ENCODE assay signal across 9 mouse cellular contexts in genomic region chr11:45992087-45992486, GRCm38 (mm10). TPM values are rescaled to one million over a fixed set of nuclear protein-coding genes. Genes with fewer than 3 reads are reported as not detected.
A peak's percentile ranks its signal among the peaks of the same experiment; 100 is the strongest.
DNase-seq lines count a peak whose midpoint lies in the region; ATAC-seq lines count a peak whose summit lies in the region.
"Had no signal": no experiment of that assay in that cellular context is flagged by ENCODE, and none has a peak within 500 bp of the region (broad histone marks: within the 10 kb centered on the region; RNA-seq: fewer than 3 reads in every experiment).

No protein-coding gene starts in this region.

- peak overlapping the region; percentile 30; the same call in 1 of the 2 replicates for H3K4me3 ChIP-seq in liver, embryonic 11.5 days (ENCODE audit: low read depth, low read length)
- no peak overlapping the region for H3K4me3 ChIP-seq in forebrain, embryonic 14.5 days (ENCODE audit: low read depth, low read length)
- H3K4me3 ChIP-seq in limb, embryonic 11.5 days (ENCODE audit: low read depth, low read length) = peak overlapping the region; percentile 25; the same call in 1 of the 2 replicates
- H3K4me3 ChIP-seq in neural tube, embryonic 15.5 days (replicated peaks) = no peak overlapping the region
- H3K4me3 ChIP-seq: erythroblast, embryonic 14.5 days had no signal

- WGBS in liver, embryonic 11.5 days = 44% methylated on average over 13 of the region's 13 CpGs
- 56% methylated on average over 13 of the region's 13 CpGs for WGBS in forebrain, embryonic 14.5 days
- 49% methylated on average over 13 of the region's 13 CpGs for WGBS in limb, embryonic 11.5 days
- 57% methylated on average over 13 of the region's 13 CpGs for WGBS in neural tube, embryonic 15.5 days

- no peaks in the 10 kb centered on the region for H3K9me3 ChIP-seq in liver, embryonic 11.5 days (ENCODE audit: control insufficient read depth, low read length)
- no peaks in the 10 kb centered on the region for H3K9me3 ChIP-seq in forebrain, embryonic 14.5 days (replicated peaks; ENCODE audit: control insufficient read depth, low read length)
- H3K9me3 ChIP-seq in limb, embryonic 11.5 days (ENCODE audit: control insufficient read depth, low read length) = no peaks in the 10 kb centered on the region
- H3K9me3 ChIP-seq in neural tube, embryonic 15.5 days (replicated peaks) = no peaks in the 10 kb centered on the region

- ATAC-seq in liver, embryonic 11.5 days (replicated peaks; ENCODE audit: low FRiP score) = no peak
- ATAC-seq in forebrain, embryonic 14.5 days = no peak
- ATAC-seq in limb, embryonic 11.5 days (ENCODE audit: insufficient number of reproducible peaks, low FRiP score, low TSS enrichment, low read depth) = no peak
- ATAC-seq in neural tube, embryonic 15.5 days (ENCODE audit: low FRiP score) = no peak
- ATAC-seq: Patski had no signal

- peak overlapping the region; percentile 58 for H3K4me2 ChIP-seq in liver, embryonic 11.5 days
- peak overlapping the region; percentile 41; the same call in 1 of the 2 replicates for H3K4me2 ChIP-seq in forebrain, embryonic 14.5 days (ENCODE audit: low read length)
- H3K4me2 ChIP-seq in limb, embryonic 11.5 days (ENCODE audit: low read depth, severe bottlenecking) = peak overlapping the region; percentile 50
- H3K4me2 ChIP-seq in neural tube, embryonic 15.5 days = peak overlapping the region; percentile 51

- DNase-seq in liver, embryonic 11.5 days (ENCODE audit: low spot score) = no peak
- no peak for DNase-seq in liver
- DNase-seq in forebrain, embryonic 14.5 days (ENCODE audit: low spot score) = no peak
- DNase-seq in limb, embryonic 11.5 days (ENCODE audit: low spot score) = no peak
- no peak for DNase-seq in left cerebral cortex, adult 18-20 months (ENCODE audit: low spot score in 2 of 2)
- no peak for DNase-seq in right cerebral cortex, postnatal 14 days

- no peak overlapping the region for H3K27ac ChIP-seq in liver, embryonic 11.5 days (ENCODE audit: low read depth, low read length)
- H3K27ac ChIP-seq in forebrain, embryonic 14.5 days (ENCODE audit: low read depth, low read length) = no peak overlapping the region
- no peak overlapping the region for H3K27ac ChIP-seq in limb, embryonic 11.5 days (replicated peaks; ENCODE audit: low read depth, low read length)
- H3K27ac ChIP-seq in neural tube, embryonic 15.5 days (replicated peaks) = no peak overlapping the region

- no peaks in the 10 kb centered on the region for H3K4me1 ChIP-seq in liver, embryonic 11.5 days (replicated peaks; ENCODE audit: control insufficient read depth, insufficient read depth, low read length)
- H3K4me1 ChIP-seq in forebrain, embryonic 14.5 days (ENCODE audit: control insufficient read depth, insufficient read depth, low read length) = no peaks in the 10 kb centered on the region
- H3K4me1 ChIP-seq in limb, embryonic 11.5 days (ENCODE audit: control insufficient read depth, insufficient read depth, low read length) = no peaks in the 10 kb centered on the region
- peaks cover 4% of the 10 kb centered on the region; the same call in 1 of the 2 replicates for H3K4me1 ChIP-seq in neural tube, embryonic 15.5 days

- no peak overlapping the region for H3K9ac ChIP-seq in liver, embryonic 11.5 days (ENCODE audit: low read depth, low read length)
- H3K9ac ChIP-seq in forebrain, embryonic 14.5 days (ENCODE audit: low read length) = no peak overlapping the region
- H3K9ac ChIP-seq in limb, embryonic 11.5 days (ENCODE audit: low read length) = no peak overlapping the region
- H3K9ac ChIP-seq in neural tube, embryonic 15.5 days (replicated peaks) = no peak overlapping the region

- H3K36me3 ChIP-seq in liver, embryonic 11.5 days (ENCODE audit: control insufficient read depth, insufficient read depth, low read length) = no peaks in the 10 kb centered on the region
- H3K36me3 ChIP-seq in forebrain, embryonic 14.5 days (ENCODE audit: control insufficient read depth, insufficient read depth, low read length) = no peaks in the 10 kb centered on the region
- H3K36me3 ChIP-seq in limb, embryonic 11.5 days (ENCODE audit: control insufficient read depth, insufficient read depth, low read length) = no peaks in the 10 kb centered on the region
- no peaks in the 10 kb centered on the region for H3K36me3 ChIP-seq in neural tube, embryonic 15.5 days

- H3K27me3 ChIP-seq in liver, embryonic 11.5 days (replicated peaks; ENCODE audit: control insufficient read depth, insufficient read depth, low read length) = no peaks in the 10 kb centered on the region
- no peaks in the 10 kb centered on the region for H3K27me3 ChIP-seq in forebrain, embryonic 14.5 days (replicated peaks; ENCODE audit: control insufficient read depth, insufficient read depth, low read length)
- no peaks in the 10 kb centered on the region; the same call in 1 of the 2 replicates for H3K27me3 ChIP-seq in limb, embryonic 11.5 days (ENCODE audit: control insufficient read depth, insufficient read depth, low read length)
- no peaks in the 10 kb centered on the region for H3K27me3 ChIP-seq in neural tube, embryonic 15.5 days (replicated peaks)

RNA-seq across cellular contexts. Expression of gene Sox30, which starts 12.0 kb away (rescaled TPM):
- 0.05 and 0.08 TPM in 2 replicates for polyA plus RNA-seq in liver, embryonic 11.5 days (2014; fragmentation: Nextera tagmentation; extraction: Ambion mirVana)
- 0.11 TPM in 1 of 2 replicates, not detected in the other for polyA plus RNA-seq in forebrain, embryonic 14.5 days (2014; fragmentation: Nextera tagmentation; extraction: Ambion mirVana)
- polyA plus RNA-seq in limb, embryonic 11.5 days (2014; fragmentation: Nextera tagmentation; extraction: Ambion mirVana) = 0.20 and 0.23 TPM in 2 replicates
- polyA plus RNA-seq in neural tube, embryonic 15.5 days (2015; fragmentation: Nextera tagmentation; extraction: Ambion mirVana) = 0.12 and 0.27 TPM in 2 replicates
- total RNA-seq in left cerebral cortex, adult 18-20 months (2021) = under 1 TPM; 0.19 to 0.21 TPM
- polyA plus RNA-seq: erythroblast, embryonic 14.5 days; Patski had no signal

RNA-seq across cellular contexts. Expression of gene Thg1l, which starts 36.8 kb away (rescaled TPM):
- polyA plus RNA-seq in liver, embryonic 11.5 days (2014; fragmentation: Nextera tagmentation; extraction: Ambion mirVana) = 18.2 and 19.1 TPM in 2 replicates
- 9.4 and 9.7 TPM in 2 replicates for polyA plus RNA-seq in forebrain, embryonic 14.5 days (2014; fragmentation: Nextera tagmentation; extraction: Ambion mirVana)
- 12.1 and 14.3 TPM in 2 replicates for polyA plus RNA-seq in limb, embryonic 11.5 days (2014; fragmentation: Nextera tagmentation; extraction: Ambion mirVana)
- 9.4 and 10.5 TPM in 2 replicates for polyA plus RNA-seq in neural tube, embryonic 15.5 days (2015; fragmentation: Nextera tagmentation; extraction: Ambion mirVana)
- 1 to 10 TPM; 9.1 to 9.5 TPM for total RNA-seq in left cerebral cortex, adult 18-20 months (2021)

RNA-seq across cellular contexts. Expression of gene Lsm11, which starts 47.4 kb away (rescaled TPM):
- 7.3 and 8.3 TPM in 2 replicates for polyA plus RNA-seq in liver, embryonic 11.5 days (2014; fragmentation: Nextera tagmentation; extraction: Ambion mirVana)
- 12.5 and 14.8 TPM in 2 replicates for polyA plus RNA-seq in forebrain, embryonic 14.5 days (2014; fragmentation: Nextera tagmentation; extraction: Ambion mirVana)
- polyA plus RNA-seq in limb, embryonic 11.5 days (2014; fragmentation: Nextera tagmentation; extraction: Ambion mirVana) = 8.0 and 9.6 TPM in 2 replicates
- polyA plus RNA-seq in neural tube, embryonic 15.5 days (2015; fragmentation: Nextera tagmentation; extraction: Ambion mirVana) = 22.5 and 24.5 TPM in 2 replicates
- 10 to 100 TPM; 19.8 TPM for total RNA-seq in left cerebral cortex, adult 18-20 months (2021)

Comparison
In these comparisons a context has a peak if more than half of its experiments do, and no peak if none do; other contexts are left out.
1. H3K4me3 ChIP-seq: peak in liver, embryonic 11.5 days (single experiment) and limb, embryonic 11.5 days (single experiment); none in forebrain, embryonic 14.5 days (single experiment) and neural tube, embryonic 15.5 days (single experiment).
2. Peak in every context shown above with its lines, with median percentiles within 50 percentile points of each other: H3K4me2 ChIP-seq.